Mouse (Mus musculus): ENCODE results near the gene Carns1. TPM values are rescaled to one million over a fixed set of nuclear protein-coding genes. Genes with fewer than 3 reads are reported as not detected.

Carns1 gene
- total RNA-seq, 1 experiment from 2014 or later: 3.5 TPM

- no peak for ATAC-seq (replicated peaks; ENCODE audit: low read depth, poor library complexity, severe bottlenecking)
Measured at GRCm38 (mm10) chr19:4152445-4153231, 22.6 kb downstream of the Carns1 start.

DNA sequence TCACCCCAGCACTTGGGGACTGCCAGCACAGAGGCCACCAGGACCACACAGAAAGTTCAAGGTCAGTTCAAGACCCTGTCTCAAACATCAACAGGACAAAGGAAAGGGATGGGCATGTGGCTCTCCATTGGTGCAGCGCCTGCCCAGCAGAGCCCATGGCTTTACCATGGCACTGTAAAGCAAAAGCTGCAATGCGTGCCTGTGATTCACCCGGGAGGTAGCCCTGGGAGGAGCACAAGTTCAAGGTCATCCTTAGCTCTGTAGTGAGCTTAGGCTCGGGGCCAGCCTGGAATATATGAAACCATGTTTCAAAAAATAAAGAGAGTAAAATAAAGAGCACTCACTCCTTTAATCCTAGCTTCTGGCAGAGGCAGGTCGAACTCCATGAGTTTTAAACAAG lies 23.4 kb downstream of the Carns1 start:
- ATAC-seq (replicated peaks; ENCODE audit: low read depth, poor library complexity, severe bottlenecking): no peak

DNA sequence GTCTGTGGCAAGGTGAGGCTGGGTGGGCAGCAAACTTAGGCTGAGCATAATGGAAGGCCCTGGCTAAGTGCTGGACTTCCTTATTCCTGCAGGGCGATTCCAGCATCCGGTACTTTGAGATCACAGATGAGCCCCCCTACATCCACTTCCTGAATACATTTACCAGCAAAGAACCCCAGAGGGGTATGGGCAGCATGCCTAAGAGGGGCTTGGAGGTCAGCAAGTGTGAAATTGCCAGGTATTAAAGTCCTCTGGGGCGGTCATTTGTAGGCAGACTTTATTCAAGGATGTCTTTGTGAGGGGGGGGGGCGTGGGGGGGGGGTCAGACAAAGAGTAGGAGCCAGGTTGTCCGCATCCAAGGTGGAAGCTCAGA lies 23.8 kb downstream of the Carns1 start:
- no peak for ATAC-seq (replicated peaks; ENCODE audit: low read depth, poor library complexity, severe bottlenecking)

- ATAC-seq (replicated peaks; ENCODE audit: low read depth, poor library complexity, severe bottlenecking): no peak
Measured at GRCm38 (mm10) chr19:4150567-4151487, 24.5 kb downstream of the Carns1 start.

DNA sequence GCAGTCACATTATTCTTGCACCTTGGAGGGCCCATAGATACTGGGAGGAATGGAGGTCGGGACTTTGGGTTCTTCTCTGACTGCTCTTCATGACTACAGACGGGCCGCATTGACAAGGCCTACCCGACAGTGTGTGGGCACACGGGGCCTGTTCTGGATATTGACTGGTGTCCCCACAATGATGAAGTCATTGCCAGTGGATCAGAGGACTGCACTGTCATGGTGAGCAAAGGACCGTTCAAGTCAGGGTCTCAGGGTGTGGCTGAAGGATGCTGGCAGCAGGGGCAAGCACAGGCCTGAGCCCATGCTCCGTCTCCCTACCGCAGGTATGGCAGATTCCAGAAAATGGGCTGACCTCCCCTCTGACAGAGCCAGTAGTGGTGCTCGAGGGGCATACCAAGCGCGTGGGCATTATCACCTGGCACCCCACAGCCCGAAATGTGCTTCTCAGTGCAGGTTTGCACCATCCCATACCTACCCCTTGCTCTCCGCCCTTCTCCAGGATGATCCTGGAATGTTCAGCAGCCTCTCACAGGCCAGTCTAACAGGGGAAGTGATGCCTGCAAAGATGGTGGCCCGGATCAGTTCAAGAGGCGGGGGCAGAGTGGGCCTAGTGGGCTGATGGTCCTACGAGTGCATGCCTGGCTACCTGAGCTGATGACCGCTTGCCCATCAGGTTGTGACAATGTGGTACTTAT lies 25.4 kb downstream of the Carns1 start:
- ATAC-seq (replicated peaks; ENCODE audit: low read depth, poor library complexity, severe bottlenecking): no peak

GRCm38 (mm10) chr19:4149283-4149682 lies 26.0 kb downstream of the Carns1 start:
- no peak for ATAC-seq (replicated peaks; ENCODE audit: low read depth, poor library complexity, severe bottlenecking)

- ATAC-seq (replicated peaks; ENCODE audit: low read depth, poor library complexity, severe bottlenecking): no peak
Measured at GRCm38 (mm10) chr19:4148819-4149218, 26.5 kb downstream of the Carns1 start.

GRCm38 (mm10) chr19:4148491-4148806 lies 26.8 kb downstream of the Carns1 start, which contains the start of gene Coro1b:
TSS of gene Coro1b (plus strand) at chr19:4148619.
- ATAC-seq (replicated peaks; ENCODE audit: low read depth, poor library complexity, severe bottlenecking): peak; percentile 91

DNA sequence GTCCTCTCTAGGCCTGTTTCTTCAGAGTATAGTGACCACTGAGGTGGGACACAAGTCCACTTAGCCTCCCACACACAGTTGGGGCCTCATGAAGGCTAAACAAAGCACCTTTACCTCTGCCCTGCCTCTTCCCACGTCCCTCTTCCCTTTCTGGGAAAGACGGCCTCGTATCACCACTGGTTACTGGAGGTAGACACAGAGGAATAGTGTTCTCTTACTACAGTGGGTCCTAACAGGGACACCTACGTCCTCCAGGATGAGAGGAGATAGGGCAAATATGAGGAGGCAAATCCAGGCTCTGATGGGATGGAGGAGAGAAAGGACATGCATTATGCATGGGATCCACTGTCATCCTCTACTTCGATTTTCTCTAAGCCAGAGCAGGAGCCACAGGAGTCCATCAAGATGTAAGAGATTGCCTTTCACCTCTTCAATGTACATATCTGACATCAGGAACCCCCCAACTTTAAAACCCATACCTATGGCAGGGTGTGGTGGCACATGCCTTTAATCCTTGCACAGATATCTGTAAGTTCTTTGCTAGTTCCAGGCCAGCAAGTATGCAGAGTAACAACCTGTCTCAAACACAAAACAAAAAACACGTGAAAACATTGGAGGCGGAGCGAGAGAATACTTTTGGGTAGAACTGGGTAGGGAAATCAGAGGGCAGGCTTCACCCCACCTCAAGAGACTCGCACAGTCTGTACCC lies 27.3 kb downstream of the Carns1 start:
- no peak for ATAC-seq (replicated peaks; ENCODE audit: low read depth, poor library complexity, severe bottlenecking)

DNA sequence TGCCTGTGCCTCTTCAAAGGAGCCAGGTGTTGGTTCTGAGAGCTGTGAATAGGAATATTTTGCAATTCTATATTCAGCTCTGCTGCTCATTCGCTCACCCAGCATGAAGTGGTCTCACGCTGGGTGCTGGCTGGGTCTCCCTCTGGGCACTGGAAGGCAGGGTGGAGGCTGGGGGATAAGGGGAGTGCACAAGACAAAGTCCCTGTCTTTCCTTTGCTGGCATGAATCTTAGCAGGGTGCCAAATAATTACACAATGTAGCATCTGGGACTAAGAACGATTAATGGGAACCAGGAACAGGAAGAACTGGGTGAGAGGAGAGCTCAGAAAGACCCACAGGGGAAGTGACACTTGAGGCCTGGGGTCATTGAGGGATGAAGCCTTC lies 28.3 kb downstream of the Carns1 start:
- no peak for ATAC-seq (replicated peaks; ENCODE audit: low read depth, poor library complexity, severe bottlenecking)

DNA sequence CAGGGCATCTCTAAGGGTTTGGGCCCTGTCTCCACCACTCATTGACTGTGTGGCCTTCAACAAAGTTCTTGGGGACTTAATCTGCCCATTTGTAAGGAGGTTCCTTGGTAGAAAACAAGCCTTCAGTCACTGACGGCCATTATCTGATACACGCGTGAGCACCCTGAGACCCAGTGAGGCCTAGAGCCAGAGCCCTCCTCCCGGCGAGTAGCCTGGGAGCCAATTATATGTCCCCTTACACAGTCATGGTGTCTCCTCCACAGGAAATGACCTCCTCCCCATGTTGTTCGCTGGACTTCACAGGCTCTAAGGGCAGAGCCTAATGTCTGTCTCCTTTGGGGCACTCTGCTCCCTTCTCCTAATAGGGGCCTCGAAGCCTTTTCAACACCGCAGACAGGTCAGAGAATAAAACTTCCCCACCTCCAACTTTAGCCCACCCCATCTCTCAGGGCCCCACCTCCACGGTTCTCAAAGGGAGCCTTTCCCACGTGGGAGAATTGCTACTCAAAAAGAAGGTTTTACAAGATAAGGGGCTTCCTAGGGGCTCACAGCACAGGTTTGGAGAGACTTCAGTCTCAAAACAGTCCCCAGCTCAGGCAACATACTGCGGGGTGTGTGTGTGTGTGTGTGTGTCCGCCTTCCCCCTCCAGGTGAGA lies 28.8 kb downstream of the Carns1 start:
- ATAC-seq (replicated peaks; ENCODE audit: low read depth, poor library complexity, severe bottlenecking): no peak

- no peak for ATAC-seq (replicated peaks; ENCODE audit: low read depth, poor library complexity, severe bottlenecking)
Measured at GRCm38 (mm10) chr19:4145936-4146335, 29.3 kb downstream of the Carns1 start.

DNA sequence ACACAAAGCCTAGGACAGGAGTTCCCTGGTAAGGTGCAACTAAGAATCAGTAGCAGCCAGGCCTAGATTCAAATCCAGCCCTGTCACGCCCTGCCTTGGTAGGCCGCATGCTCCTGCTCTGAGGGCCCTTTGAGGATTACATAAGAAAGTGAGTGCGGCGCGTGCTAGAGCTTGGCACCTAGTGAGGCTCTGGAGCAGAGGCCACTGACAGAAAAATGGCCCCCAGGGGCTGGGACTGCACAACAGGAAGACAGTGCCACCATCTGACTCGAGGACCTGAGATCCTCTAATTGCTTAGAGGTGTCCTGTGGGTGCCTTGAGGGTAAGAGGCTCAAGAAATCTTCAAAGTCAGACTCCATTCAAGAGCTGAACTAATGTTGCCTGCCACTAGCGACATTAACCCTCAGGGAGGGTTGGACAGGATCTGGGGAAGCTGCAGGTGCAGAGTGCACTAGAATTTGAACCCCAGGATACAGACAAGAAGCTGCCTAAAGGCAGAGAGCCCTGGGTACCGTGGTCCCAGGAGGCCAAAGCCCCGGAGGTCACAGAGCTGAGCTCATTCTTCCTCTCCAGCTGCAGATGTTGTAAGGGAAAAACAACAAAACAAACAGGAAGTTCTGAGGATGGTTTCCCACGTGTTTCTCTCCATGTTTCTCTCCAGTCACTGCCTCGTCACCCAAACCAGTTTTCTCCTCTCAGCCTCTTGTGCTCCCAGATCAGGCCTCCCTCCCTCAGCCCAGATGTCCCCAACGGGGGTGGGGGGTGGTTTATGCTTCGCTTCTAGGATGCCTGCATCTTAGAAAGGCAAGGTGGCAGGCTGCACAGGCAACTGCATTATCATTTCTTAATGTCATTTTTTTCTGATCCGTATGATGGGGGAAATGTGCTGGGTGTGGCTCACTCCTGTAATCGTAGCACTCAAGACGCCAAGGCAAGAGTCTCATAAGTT lies 30.5 kb downstream of the Carns1 start:
- ATAC-seq (replicated peaks; ENCODE audit: low read depth, poor library complexity, severe bottlenecking): no peak

- no peak for ATAC-seq (replicated peaks; ENCODE audit: low read depth, poor library complexity, severe bottlenecking)
Measured at GRCm38 (mm10) chr19:4143759-4144268, 31.5 kb downstream of the Carns1 start, which contains the start of gene Cabp4. TSS of gene Cabp4 (minus strand) at chr19:4144033.

GRCm38 (mm10) chr19:4142416-4143173 lies 32.7 kb downstream of the Carns1 start:
- no peak for ATAC-seq (replicated peaks; ENCODE audit: low read depth, poor library complexity, severe bottlenecking)

DNA sequence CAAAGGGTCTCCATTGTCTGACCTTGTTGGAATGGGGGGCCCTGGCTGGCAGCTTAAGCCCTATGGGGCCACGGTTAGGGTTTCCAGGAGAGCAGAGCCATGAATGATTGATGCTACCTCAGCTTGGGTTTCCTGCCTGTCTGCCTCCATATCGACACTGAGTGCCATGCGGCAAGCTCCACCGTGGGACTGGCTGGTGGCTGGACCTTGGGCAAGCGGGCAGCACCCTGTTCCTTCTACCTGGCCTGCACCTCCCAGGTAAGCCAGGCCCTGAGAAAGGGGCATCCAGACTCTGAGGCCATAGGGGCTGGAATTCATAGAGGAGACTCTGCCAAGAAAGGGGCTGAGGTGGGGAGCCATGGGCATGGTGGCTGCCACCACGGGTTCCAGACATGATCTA lies 35.1 kb downstream of the Carns1 start:
- no peak for ATAC-seq (replicated peaks; ENCODE audit: low read depth, poor library complexity, severe bottlenecking)

- no peak for ATAC-seq (replicated peaks; ENCODE audit: low read depth, poor library complexity, severe bottlenecking)
Measured at GRCm38 (mm10) chr19:4139446-4139845, 35.8 kb downstream of the Carns1 start, which contains the start of gene Gpr152. TSS of gene Gpr152 (plus strand) at chr19:4139787.
